Mouse (Mus musculus) frontal cortex, postnatal 25 days (tissue): ENCODE results near the gene Irf2bp2.
A peak's percentile ranks its signal among the peaks of the same experiment; 100 is the strongest.

Source experiments
- DNase-seq, 2 experiments: peaks; one replicate each; pipeline ENCODE4 v3.0.0; 2022; ENCODE audit warnings: low spot score in 2 of 2

Irf2bp2 gene

GRCm38 (mm10) chr8:126586599-126587577 lies 6.9 kb downstream of the Irf2bp2 start:
- no peak for DNase-seq

- no peak for DNase-seq
These were observed 7.7 kb downstream of the Irf2bp2 start for GRCm38 (mm10) chr8:126586101-126586500.

GRCm38 (mm10) chr8:126585561-126586031 lies 8.2 kb downstream of the Irf2bp2 start:
- no peak for DNase-seq

DNA sequence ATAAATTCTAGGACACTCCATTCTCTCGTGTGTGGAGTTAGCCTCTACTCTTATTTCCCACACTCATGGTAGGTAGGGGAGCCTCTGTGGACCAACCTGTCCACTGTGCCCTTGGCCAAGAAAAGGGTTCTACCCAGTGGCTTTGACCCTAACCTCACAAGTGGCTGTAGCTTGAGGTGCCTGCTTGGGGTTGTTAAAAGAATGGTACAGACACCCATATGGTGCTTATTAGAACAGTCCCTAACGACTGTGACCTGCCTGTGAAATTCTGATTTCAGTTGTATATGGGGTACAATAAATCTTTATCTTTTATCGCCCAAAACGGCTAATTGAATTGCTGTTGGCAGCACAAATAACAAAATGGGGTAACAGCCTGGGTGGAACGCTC lies 8.9 kb downstream of the Irf2bp2 start:
- no peak for DNase-seq

DNA sequence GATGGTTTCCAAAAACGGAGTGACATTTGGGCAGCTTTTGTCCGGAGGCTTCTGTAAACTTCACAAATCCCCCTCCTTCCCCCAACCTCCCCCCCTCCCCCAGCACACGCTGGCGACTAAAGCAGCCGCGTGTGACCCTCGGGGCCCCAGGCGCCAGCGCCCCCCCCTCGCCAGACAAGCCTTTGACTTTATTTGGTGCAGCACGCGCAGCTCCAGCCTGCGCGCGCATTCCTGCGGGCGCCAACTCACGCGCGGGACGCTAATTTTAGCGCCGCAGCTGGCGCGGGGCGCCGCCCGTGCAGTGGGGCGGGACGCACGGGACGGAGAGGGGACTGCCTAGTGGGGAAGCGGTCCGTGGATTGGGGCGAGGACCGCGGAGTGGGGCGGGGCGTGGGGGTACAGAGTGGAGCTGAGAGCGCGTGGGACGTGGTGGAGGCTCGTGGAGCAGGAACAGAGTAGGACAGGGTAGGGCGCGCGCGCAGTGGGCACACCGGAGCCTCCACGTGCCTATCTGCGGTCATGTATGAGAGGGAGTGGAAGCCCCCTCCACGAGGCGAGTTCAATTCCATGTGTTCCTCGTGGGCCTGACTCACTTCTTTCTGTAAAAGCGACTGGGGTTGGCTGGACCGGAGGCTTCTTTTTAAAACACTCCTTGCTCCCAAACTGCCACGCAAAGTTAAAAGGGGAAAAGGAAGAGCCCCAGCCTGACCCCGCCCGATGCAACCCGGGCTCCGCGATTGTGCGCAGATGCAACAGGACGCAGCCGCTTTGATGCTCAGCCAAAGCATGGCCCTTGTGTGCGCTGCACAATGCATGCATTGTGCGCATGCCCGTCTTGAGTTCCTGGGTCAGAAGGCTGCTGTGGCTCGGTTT lies 9.6 kb downstream of the Irf2bp2 start:
- peak; percentile 52 to 55 for DNase-seq

GRCm38 (mm10) chr8:126583534-126583933 lies 10.3 kb downstream of the Irf2bp2 start:
- DNase-seq: no peak

DNA sequence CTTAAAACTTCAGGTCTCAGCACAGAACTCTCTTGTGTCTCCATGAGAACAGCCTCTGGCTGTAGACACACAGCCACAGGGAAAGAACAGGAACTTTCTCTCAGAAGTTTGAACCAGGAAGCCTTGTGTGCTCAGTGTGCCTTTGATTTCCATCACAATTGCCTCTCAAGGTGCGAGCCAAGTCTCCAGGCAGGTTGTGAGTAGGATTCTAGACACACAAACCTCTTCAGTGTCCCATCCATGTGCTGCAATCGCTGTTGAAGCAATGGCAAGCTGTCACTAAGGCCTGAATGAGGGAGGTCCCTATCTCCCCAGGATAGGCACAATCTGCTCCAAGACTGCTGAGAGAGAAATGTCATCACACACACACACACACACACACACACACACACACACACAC lies 10.8 kb downstream of the Irf2bp2 start:
- no peak for DNase-seq

GRCm38 (mm10) chr8:126582509-126582908 lies 11.3 kb downstream of the Irf2bp2 start:
- peak in 1 of 2 experiments; percentile 44 for DNase-seq

DNA sequence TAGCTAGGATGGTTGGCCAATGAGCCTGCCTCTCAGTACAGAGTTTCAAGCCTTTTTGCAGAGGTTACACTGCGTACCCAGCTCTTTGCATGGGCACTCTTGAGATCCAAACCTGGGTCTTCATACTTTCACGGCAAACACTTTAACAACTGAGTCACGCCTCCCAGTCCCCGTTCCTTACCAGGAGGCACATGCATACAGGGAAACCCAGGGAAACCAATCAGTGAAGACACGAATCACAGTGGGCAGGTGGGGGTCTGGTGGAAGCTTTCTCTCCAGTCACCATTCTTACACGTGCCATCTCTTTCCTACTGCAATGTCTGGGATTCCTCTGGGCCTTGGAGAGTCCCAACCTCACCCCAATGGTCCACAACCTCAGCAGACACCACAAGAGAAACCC lies 12.1 kb downstream of the Irf2bp2 start:
- no peak for DNase-seq

DNA sequence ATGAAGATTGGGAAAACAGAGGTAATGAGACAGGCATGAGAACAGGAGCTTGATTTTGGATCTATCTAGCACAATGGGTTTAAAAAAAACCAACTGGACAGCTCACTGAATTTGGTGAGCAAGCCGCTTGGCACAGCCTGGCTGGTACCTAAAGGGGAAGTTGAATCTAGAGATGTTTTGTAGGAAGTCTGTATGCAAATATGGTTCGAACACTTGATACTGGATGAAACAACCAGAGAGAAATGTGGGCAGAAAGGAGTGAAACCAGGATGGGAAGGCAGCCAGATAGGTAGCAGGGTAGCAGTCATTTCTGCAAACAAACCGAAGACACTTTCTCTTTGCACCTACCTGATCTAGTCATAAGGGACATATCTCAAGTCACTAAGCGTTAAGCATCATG lies 13.0 kb downstream of the Irf2bp2 start:
- no peak for DNase-seq

DNA sequence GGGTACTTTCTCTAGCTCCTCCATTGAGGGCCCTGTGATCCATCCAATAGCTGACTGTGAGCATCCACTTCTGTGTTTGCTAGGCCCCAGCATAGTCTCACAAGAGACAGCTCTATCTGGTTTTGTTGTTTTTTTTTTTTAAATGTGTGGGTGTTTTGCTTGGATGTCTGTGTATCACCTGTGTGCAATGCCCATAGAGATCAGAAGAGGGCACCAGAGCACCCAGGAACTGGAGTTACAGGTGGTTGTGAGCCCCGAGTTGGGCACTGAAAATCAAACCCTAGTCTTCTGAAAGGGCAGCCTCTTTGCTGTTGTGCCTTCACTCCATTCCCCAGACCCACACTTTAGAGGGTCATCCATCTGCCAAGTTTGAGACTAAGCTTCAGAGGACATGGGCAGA lies 13.7 kb downstream of the Irf2bp2 start:
- DNase-seq: no peak

DNA sequence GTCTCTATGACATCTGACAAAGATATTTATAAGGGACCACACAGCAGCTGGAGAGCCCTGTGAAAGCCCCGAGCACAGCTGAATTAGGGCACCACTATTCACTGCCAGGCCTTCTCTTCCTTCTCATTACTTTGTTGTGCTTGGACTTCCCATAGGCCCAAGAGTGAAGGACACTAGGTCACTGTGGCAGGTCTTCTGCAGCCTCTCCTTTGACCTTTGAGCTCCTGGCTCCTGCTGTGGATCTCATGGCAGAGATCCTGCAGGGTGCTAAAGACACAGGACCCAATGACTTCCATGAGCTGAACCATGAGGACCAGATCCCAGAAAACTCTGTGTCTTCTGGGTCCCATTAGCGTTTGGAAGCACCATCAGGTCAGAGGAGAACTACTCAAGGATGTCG lies 15.1 kb downstream of the Irf2bp2 start:
- DNase-seq: no peak

GRCm38 (mm10) chr8:126576919-126577318 lies 16.9 kb downstream of the Irf2bp2 start:
- DNase-seq: no peak

DNA sequence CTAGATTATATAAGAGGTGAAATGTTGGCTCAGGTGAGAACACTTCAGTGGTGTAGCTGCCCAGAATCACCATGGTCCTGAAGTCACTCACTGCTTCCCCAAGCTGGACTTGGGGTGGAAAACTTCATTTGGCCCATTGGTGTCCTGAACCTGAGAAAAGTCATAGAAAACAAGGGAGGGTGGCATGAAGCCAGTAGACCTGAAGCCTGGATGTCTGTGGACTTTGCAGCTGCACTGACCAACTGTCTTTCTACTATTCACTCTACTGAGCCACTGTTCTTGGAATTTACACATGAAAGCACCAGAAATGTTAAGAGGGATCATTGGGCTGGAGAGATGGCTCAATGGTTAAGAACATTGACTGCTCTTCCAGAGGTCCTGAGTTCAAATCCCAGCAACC lies 17.7 kb downstream of the Irf2bp2 start:
- DNase-seq: no peak

GRCm38 (mm10) chr8:126574882-126575637 lies 18.7 kb downstream of the Irf2bp2 start:
- no peak for DNase-seq

DNA sequence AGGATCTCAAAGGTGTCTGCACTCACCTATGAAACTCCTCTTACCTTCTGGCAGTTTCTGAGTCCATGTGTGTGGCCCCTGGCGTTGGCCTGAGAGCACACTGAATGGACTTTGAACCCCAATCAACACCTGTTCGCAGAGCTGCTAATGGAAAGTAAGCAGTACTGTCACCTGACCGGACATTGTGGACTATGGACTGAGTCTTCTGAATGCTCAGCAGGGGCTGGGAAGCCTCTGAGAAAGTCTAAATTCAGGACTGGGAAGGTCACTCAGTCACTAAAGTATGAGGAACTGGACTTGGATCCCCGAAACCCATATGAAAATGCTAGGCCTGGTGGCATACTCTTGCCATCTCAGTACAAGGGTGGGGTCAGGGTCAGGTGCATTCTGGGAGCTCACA lies 19.9 kb downstream of the Irf2bp2 start:
- DNase-seq: no peak

DNA sequence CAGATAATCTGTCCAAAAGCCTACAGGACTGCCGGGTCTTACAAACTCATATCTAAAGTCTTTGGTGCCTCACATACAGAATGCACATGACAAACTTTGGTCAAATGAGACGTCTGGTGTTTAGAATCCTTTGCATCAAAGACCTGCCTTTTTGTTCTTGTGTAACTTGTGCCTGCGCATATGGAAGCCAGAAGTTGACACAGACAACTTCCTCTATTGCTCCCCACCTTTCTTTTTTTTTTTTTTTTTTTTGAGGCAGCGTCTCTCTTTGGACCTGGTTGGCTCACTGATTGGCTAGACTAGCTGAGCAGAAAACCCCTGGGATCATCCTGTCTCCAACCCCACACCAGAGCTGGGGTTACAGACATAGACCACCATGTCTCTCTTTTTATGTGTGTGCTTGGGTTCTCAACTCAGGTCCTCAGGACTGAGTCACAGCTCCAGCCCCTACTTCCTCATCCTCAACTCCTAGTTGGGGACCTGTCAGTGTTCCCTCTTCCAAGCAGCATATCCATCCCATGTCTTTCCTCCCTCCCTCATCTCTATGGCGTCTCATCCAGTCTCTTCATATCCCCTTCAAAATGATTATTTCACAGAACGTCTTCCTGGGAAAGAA lies 20.6 kb downstream of the Irf2bp2 start:
- DNase-seq: no peak

- DNase-seq: no peak
These were observed 22.6 kb downstream of the Irf2bp2 start for GRCm38 (mm10) chr8:126571065-126571660.

- no peak for DNase-seq
These were observed 23.2 kb downstream of the Irf2bp2 start for GRCm38 (mm10) chr8:126570521-126571040.

DNA sequence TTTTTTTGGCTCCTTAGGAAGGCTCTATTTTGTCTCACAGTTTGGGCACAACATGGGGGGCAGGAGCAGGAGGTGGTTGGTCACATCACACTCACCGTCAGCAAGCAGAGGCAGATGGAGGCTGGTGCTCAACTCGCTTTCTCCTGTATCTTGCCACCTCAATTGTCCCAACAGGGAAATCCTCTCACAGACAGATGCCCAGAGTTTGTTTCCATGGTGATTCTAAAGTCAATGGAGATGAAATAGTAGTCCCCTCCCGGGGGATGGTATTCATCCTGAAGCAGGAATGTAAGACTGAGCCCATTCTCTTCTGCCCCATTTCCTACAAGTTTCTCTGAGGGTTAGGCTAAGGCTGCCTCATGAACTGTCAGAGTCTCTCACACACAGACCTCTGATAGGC lies 23.7 kb downstream of the Irf2bp2 start:
- no peak for DNase-seq

DNA sequence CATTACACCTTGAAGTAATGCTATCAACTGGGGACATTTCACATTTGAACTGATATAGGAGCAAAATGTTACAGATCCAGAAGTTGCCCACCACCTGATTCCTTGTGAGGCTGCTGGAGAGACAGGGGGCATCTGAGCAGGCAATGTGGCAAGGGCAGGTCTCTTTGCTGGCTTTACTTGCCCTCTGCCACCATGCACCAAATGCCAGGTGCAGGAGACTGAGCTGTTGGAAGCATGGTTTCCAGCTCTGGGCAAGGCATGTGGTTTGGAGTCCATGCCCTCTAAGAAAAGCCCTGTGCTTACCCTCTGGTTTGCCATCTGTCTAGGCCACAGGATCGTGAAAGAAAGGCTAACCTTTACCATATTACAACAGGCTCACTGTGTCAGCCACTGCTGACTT lies 24.1 kb downstream of the Irf2bp2 start:
- no peak for DNase-seq
